Mouse (Mus musculus) embryonic facial prominence, embryonic 14.5 days (tissue): ENCODE results near the gene Ncor2. TPM values are rescaled to one million over a fixed set of nuclear protein-coding genes. Genes with fewer than 3 reads are reported as not detected.

Source experiments
- ATAC-seq: fragments of 200-750 bp; cut with Nextera tagmentation; 2 replicates; pipeline ENCODE4 v1.8.0; 2017; ENCODE audit warnings: low read depth, moderate number of reproducible peaks, moderate TSS enrichment
- DNase-seq: peaks from one replicate; pipeline ENCODE4 v3.0.0-alpha.2; 2015; ENCODE audit warnings: low spot score
- H3K27ac ChIP-seq: fragments of 300-500 bp; sonication (generic); replicated peaks from 2 replicates; pipeline ENCODE4 v1.5.1; 2014; ENCODE audit warnings: low read depth, mild to moderate bottlenecking, low read length, moderate library complexity
- H3K27me3 ChIP-seq: fragments of 300-500 bp; sonication (generic); replicated peaks from 2 replicates; pipeline ENCODE4 v1.6.1; 2014; ENCODE audit warnings: low read length; ENCODE audit not compliant: control insufficient read depth, insufficient read depth
- H3K36me3 ChIP-seq: fragments of 300-500 bp; sonication (generic); 2 replicates; pipeline ENCODE4 v1.6.1; 2014; ENCODE audit warnings: low read length, mixed read lengths; ENCODE audit not compliant: control insufficient read depth, insufficient read depth
- H3K4me1 ChIP-seq: fragments of 300-500 bp; sonication (generic); 2 replicates; pipeline ENCODE4 v1.6.1; 2014; ENCODE audit warnings: antibody characterized with exemption, low read length; ENCODE audit not compliant: control insufficient read depth, insufficient read depth
- H3K4me2 ChIP-seq: fragments of 300-500 bp; sonication (generic); 2 replicates; pipeline ENCODE4 v1.6.1; 2014; ENCODE audit warnings: low read depth, mild to moderate bottlenecking, low read length, moderate library complexity, mixed read lengths
- H3K4me3 ChIP-seq: fragments of 300-500 bp; sonication (generic); 2 replicates; pipeline ENCODE4 v1.5.1; 2014; ENCODE audit warnings: low read depth, mild to moderate bottlenecking, low read length
- H3K9ac ChIP-seq: fragments of 300-500 bp; sonication (generic); 2 replicates; pipeline ENCODE4 v1.6.1; 2014; ENCODE audit warnings: low read depth, mild to moderate bottlenecking, low read length, moderate library complexity, mixed read lengths
- H3K9me3 ChIP-seq: fragments of 300-500 bp; sonication (generic); 2 replicates; pipeline ENCODE4 v1.6.1; 2016; ENCODE audit warnings: low read length; ENCODE audit not compliant: control insufficient read depth
- WGBS: fragments of 180-500 bp; shearing (Covaris S2); extraction: QIAGEN DNeasy Blood & Tissue Kit; methylation state at CpG from one replicate; pipeline ENCODE4 v1.1.7; 2014; 5-methylcytosine and 5-hydroxymethylcytosine counted together
- polyA plus RNA-seq: library from polyadenylated mRNA; unstranded; fragments of >200 nt; fragmentation: Nextera tagmentation; extraction: Ambion mirVana; gene quantifications from 2 replicates; pipeline ENCODE4 v1.2.1, GENCODE M21; 2014

The Ncor2 gene
- polyA plus RNA-seq, 1 experiment from 2014 or later = 37.3 TPM

GRCm38 (mm10) chr5:125076183-125076582, 102.8 kb downstream of the Ncor2 start:
- Histone ChIP-seq H3K27ac (no peak overlapping the region), H3K9ac (no peak overlapping the region), H3K4me1 (no peaks in the 10 kb centered on the region), H3K9me3 (no peaks in the 10 kb centered on the region), H3K36me3 (peaks cover 81% of the 10 kb centered on the region), H3K4me3 (no peak overlapping the region), H3K4me2 (no peak overlapping the region), H3K27me3 (no peaks in the 10 kb centered on the region)
- 74% methylated on average over 9 of the region's 9 CpGs for WGBS
- peak; percentile 24; the same call in 1 of the 2 replicates for ATAC-seq
- DNase-seq = no peak

GRCm38 (mm10) chr5:125074571-125075171, 104.3 kb downstream of the Ncor2 start:
- no peak overlapping the region for H3K9ac ChIP-seq
- H3K27ac ChIP-seq = no peak overlapping the region
- no peaks in the 10 kb centered on the region for H3K9me3 ChIP-seq
- no peak overlapping the region for H3K4me3 ChIP-seq
- no peak overlapping the region for H3K4me2 ChIP-seq
- ATAC-seq = no peak
- DNase-seq = no peak
- H3K4me1 ChIP-seq = peaks cover 11% of the 10 kb centered on the region; the same call in 1 of the 2 replicates
- WGBS = 67% methylated on average over 10 of the region's 10 CpGs
- H3K36me3 ChIP-seq = peaks cover 72% of the 10 kb centered on the region
- no peaks in the 10 kb centered on the region for H3K27me3 ChIP-seq

GRCm38 (mm10) chr5:125073896-125074295, 105.1 kb downstream of the Ncor2 start:
- ATAC-seq (no peak), DNase-seq (no peak)
- H3K27ac ChIP-seq = no peak overlapping the region
- peaks cover 17% of the 10 kb centered on the region for H3K4me1 ChIP-seq
- no peaks in the 10 kb centered on the region for H3K27me3 ChIP-seq
- no peak overlapping the region for H3K9ac ChIP-seq
- H3K9me3 ChIP-seq = no peaks in the 10 kb centered on the region
- WGBS = 93% methylated on average over 8 of the region's 8 CpGs
- no peak overlapping the region for H3K4me2 ChIP-seq
- peaks cover 71% of the 10 kb centered on the region for H3K36me3 ChIP-seq
- H3K4me3 ChIP-seq = no peak overlapping the region

GRCm38 (mm10) chr5:125073335-125073734, 105.7 kb downstream of the Ncor2 start:
- no peak overlapping the region for H3K4me2 ChIP-seq
- 83% methylated on average over 4 of the region's 4 CpGs for WGBS
- no peak for DNase-seq
- peaks cover 71% of the 10 kb centered on the region for H3K36me3 ChIP-seq
- H3K4me1 ChIP-seq = peaks cover 17% of the 10 kb centered on the region
- no peak overlapping the region for H3K4me3 ChIP-seq
- H3K27me3 ChIP-seq = no peaks in the 10 kb centered on the region
- H3K9me3 ChIP-seq = no peaks in the 10 kb centered on the region
- H3K9ac ChIP-seq = no peak overlapping the region
- H3K27ac ChIP-seq = no peak overlapping the region
- no peak for ATAC-seq

- no peak overlapping the region for H3K4me3 ChIP-seq
- peaks cover 17% of the 10 kb centered on the region for H3K4me1 ChIP-seq
- H3K9ac ChIP-seq = no peak overlapping the region
- H3K9me3 ChIP-seq = no peaks in the 10 kb centered on the region
- no peak overlapping the region for H3K4me2 ChIP-seq
- peaks cover 71% of the 10 kb centered on the region for H3K36me3 ChIP-seq
- no peak for DNase-seq
- ATAC-seq = no peak
- WGBS = 88% methylated on average over 7 of the region's 7 CpGs
- peak overlapping the region; percentile 33; the same call in 1 of the 2 replicates for H3K27ac ChIP-seq
- H3K27me3 ChIP-seq = no peaks in the 10 kb centered on the region
Observed at GRCm38 (mm10) chr5:125072425-125072824, 106.6 kb downstream of the Ncor2 start.

- Histone ChIP-seq H3K27ac (peak overlapping the region; percentile 44; the same call in 1 of the 2 replicates), H3K36me3 (peaks cover 71% of the 10 kb centered on the region), H3K9ac (no peak overlapping the region)
Observed at GRCm38 (mm10) chr5:125071919-125072318, 107.1 kb downstream of the Ncor2 start.

GRCm38 (mm10) chr5:125070399-125070798, 108.6 kb downstream of the Ncor2 start:
- Histone ChIP-seq H3K4me2 (no peak overlapping the region), H3K27me3 (no peaks in the 10 kb centered on the region), H3K4me1 (peaks cover 17% of the 10 kb centered on the region), H3K27ac (peak overlapping the region; percentile 39; the same call in 1 of the 2 replicates), H3K4me3 (no peak overlapping the region), H3K36me3 (peaks cover 73% of the 10 kb centered on the region), H3K9ac (no peak overlapping the region), H3K9me3 (no peaks in the 10 kb centered on the region)
- DNase-seq (peak; percentile 71), ATAC-seq (no peak; the same call in 1 of the 2 replicates)
- WGBS = 50% methylated on average over 2 of the region's 2 CpGs

More at GRCm38 (mm10) chr5:125071919-125072318, 107.1 kb downstream of the Ncor2 start:
- WGBS = 49% methylated on average over 4 of the region's 4 CpGs
- Histone ChIP-seq H3K4me1 (peaks cover 17% of the 10 kb centered on the region), H3K4me2 (no peak overlapping the region), H3K9me3 (no peaks in the 10 kb centered on the region), H3K4me3 (no peak overlapping the region), H3K27me3 (no peaks in the 10 kb centered on the region)
- DNase-seq (no peak), ATAC-seq (no peak)

- H3K27ac ChIP-seq = peak overlapping the region; percentile 33; the same call in 1 of the 2 replicates
- ATAC-seq (no peak), DNase-seq (no peak)
- peaks cover 76% of the 10 kb centered on the region for H3K36me3 ChIP-seq
- H3K4me1 ChIP-seq = peaks cover 17% of the 10 kb centered on the region
- H3K9me3 ChIP-seq = no peaks in the 10 kb centered on the region
- H3K4me2 ChIP-seq = no peak overlapping the region
- 51% methylated on average over 4 of the region's 5 CpGs for WGBS
- no peaks in the 10 kb centered on the region for H3K27me3 ChIP-seq
- no peak overlapping the region for H3K9ac ChIP-seq
- H3K4me3 ChIP-seq = no peak overlapping the region
Observed at GRCm38 (mm10) chr5:125069916-125070315, 109.1 kb downstream of the Ncor2 start.

- no peaks in the 10 kb centered on the region for H3K27me3 ChIP-seq
- peaks cover 81% of the 10 kb centered on the region for H3K36me3 ChIP-seq
- DNase-seq (no peak), ATAC-seq (no peak; the same call in 1 of the 2 replicates)
- peak overlapping the region; percentile 33 for H3K27ac ChIP-seq
- no peak overlapping the region for H3K4me2 ChIP-seq
- H3K9me3 ChIP-seq = no peaks in the 10 kb centered on the region
- no peak overlapping the region for H3K9ac ChIP-seq
- WGBS = 42% methylated on average over 5 of the region's 5 CpGs
- H3K4me3 ChIP-seq = no peak overlapping the region
- H3K4me1 ChIP-seq = peaks cover 17% of the 10 kb centered on the region
Observed at GRCm38 (mm10) chr5:125069426-125069825, 109.6 kb downstream of the Ncor2 start.
